Mouse (Mus musculus): ENCODE measurements around the gene Gm30083.

- TF ChIP-seq POLR2AphosphoS2 (IDR thresholded peaks at IDR 0.05; ENCODE audit: insufficient read length, low read depth) (no peak), POLR2A (IDR thresholded peaks at IDR 0.05; ENCODE audit: insufficient read length, low read depth) (no peak)
These were observed 37.2 kb downstream of the Gm30083 start for GRCm38 (mm10) chr14:33977748-33978147.

Measured in myocyte (in vitro differentiated cells).